Mouse (Mus musculus) layer of hippocampus, adult 9-11 months (tissue): ENCODE measurements around the gene AU040320.

Experiments used
- DNase-seq: peaks from one replicate; pipeline ENCODE4 v3.0.0; 2022

Gene AU040320

GRCm38 (mm10) chr4:126868699-126869098, 115.4 kb downstream of the AU040320 start:
- no peak for DNase-seq

- no peak for DNase-seq
These were observed 119.4 kb downstream of the AU040320 start for GRCm38 (mm10) chr4:126872717-126873116.

GRCm38 (mm10) chr4:126879560-126880275, 126.4 kb downstream of the AU040320 start:
- no peak for DNase-seq

- no peak for DNase-seq
These were observed 130.3 kb downstream of the AU040320 start for GRCm38 (mm10) chr4:126883602-126884001.

- DNase-seq, result no peak
These were observed 132.6 kb downstream of the AU040320 start for GRCm38 (mm10) chr4:126885953-126886352.

- DNase-seq, result no peak
These were observed 136.5 kb downstream of the AU040320 start for GRCm38 (mm10) chr4:126889879-126890278.
